Mouse (Mus musculus): ENCODE data around the gene Zdhhc19.
A peak's percentile ranks its signal among the peaks of the same experiment; 100 is the strongest.

Gene Zdhhc19

DNA sequence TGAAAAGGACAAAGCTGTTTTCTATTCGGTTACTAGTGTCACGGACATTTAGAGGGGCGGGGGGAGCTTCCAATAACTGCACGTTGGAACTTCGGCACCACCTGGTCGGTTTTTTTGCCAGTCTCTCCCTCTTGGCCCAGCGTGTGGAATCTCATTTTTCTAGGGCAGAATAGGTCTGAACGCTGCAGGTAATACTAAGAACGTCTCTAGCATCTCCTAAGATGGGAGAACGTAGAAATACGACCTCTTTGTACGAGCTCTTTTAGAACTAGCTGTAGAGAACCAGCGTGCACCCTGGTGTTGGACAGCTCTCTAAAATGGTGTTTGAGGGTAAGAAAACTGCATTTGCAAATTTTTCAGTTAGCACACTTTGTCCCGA is 113.3 kb downstream of the Zdhhc19 start:
- DNase-seq (ENCODE audit: low spot score) = peak; percentile 5

DNA sequence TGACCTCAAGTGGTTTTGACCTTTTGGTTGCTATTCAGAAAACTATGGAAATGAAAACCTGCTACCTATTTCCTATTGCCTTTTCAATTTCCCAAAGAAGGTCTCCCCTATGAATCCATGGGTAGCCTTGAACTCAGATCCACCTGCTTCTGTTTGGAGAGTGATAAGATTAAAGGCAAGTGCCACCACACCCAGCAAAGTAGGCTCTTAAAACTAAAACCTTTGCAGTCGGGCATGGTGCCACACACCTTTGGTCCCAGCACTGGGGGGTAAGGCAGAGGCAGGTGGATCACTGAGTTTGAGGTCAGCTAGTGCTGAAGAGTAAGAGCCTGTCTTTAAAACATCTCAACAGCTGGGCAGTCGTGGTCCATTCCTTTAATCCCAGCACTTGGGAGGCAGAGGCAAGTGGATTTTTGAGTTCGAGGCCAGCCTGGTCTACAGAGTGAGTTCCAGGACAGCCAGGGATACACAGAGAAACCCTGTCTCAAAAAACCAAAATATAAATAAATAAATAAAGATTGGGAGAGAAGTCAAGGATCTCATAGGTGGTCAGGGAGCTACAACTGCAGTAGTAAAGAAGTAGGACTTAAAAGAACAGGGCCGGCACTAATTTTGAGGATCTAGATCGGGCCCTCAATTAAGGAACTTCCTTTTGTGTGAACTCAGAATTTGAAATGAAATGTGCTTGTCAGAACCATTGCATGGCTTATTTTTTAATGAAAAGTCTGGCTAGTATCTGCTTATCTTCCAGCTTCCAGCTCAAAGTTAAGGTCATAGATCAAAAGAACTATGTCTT is 114.6 kb downstream of the Zdhhc19 start:
- no peak for DNase-seq (ENCODE audit: low spot score)
